Mouse (Mus musculus): Measurements from ENCODE around the gene Rab6a.
A peak's percentile ranks its signal among the peaks of the same experiment; 100 is the strongest.

Rab6a gene

GRCm38 (mm10) chr7:100684081-100684480 is 76.9 kb downstream of the Rab6a start:
- no peak for DNase-seq

- DNase-seq: peak; percentile 47
Observed at GRCm38 (mm10) chr7:100684538-100684937, 77.3 kb downstream of the Rab6a start.

GRCm38 (mm10) chr7:100685061-100686030 is 78.1 kb downstream of the Rab6a start:
- DNase-seq: peak; percentile 67

- no peak for DNase-seq
Observed at GRCm38 (mm10) chr7:100688471-100688870, 81.3 kb downstream of the Rab6a start.

Data from right cerebral cortex, adult 18-20 months (tissue).